Mouse (Mus musculus) left cerebral cortex, postnatal 25 days (tissue): Measurements from ENCODE around the gene Gm48551. TPM values are rescaled to one million over a fixed set of nuclear protein-coding genes. Genes with fewer than 3 reads are reported as not detected.
A peak's percentile ranks its signal among the peaks of the same experiment; 100 is the strongest.

Source experiments
- DNase-seq, 2 experiments: peaks; one replicate each; pipeline ENCODE4 v3.0.0; 2022; ENCODE audit warnings: low spot score in 2 of 2, mixed read lengths in 1 of 2
- intact Hi-C: fragments of 180-260 bp; cut with DNase I; formaldehyde crosslinking; loops from one replicate; pipeline ENCODE4 v1.15.1; 2025
- total RNA-seq, 2 experiments: library from RNA; stranded (reverse); gene quantifications; 2 replicates each; pipeline ENCODE4 v1.2.3; 2021

The Gm48551 gene
- total RNA-seq, 2 experiments from 2014 or later: 3.5 to 4.2 TPM

DNA sequence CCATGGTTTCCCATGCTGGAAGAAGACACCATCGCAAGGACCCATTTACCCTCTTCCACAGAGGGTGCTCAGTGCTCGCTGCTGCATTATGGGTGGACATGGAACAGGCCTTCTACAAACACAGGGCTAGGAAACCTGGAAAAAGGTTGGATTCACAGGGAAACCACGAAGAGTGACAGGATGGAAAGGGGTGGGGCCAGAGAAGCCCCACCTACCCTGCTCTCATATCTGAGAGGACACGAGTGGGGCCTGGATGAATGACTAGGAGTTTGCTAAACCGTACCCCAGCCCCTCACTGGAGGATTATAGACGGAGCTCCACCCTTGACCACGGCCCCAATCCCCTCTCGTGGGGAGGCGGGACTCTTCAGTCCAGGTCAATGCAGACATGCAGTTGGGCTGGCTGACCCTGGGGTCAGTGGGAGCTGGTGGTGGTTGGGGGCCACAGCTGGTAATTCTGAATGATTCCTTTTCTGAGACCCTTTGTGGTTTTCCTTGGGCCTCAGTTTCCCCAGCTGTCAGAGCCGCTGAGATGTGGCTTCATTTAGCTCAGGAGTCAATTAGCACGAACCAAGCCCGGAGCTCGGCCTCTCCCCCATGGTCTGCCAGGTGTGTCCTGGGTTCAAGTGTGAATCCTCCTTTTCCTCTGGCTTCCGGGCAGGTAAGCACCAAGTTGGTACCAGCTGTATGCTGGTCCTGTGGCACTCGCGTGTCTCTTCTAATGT is 28.5 kb downstream of the Gm48551 start:
- intact Hi-C loops: no loop called here
- no peak for DNase-seq

DNA sequence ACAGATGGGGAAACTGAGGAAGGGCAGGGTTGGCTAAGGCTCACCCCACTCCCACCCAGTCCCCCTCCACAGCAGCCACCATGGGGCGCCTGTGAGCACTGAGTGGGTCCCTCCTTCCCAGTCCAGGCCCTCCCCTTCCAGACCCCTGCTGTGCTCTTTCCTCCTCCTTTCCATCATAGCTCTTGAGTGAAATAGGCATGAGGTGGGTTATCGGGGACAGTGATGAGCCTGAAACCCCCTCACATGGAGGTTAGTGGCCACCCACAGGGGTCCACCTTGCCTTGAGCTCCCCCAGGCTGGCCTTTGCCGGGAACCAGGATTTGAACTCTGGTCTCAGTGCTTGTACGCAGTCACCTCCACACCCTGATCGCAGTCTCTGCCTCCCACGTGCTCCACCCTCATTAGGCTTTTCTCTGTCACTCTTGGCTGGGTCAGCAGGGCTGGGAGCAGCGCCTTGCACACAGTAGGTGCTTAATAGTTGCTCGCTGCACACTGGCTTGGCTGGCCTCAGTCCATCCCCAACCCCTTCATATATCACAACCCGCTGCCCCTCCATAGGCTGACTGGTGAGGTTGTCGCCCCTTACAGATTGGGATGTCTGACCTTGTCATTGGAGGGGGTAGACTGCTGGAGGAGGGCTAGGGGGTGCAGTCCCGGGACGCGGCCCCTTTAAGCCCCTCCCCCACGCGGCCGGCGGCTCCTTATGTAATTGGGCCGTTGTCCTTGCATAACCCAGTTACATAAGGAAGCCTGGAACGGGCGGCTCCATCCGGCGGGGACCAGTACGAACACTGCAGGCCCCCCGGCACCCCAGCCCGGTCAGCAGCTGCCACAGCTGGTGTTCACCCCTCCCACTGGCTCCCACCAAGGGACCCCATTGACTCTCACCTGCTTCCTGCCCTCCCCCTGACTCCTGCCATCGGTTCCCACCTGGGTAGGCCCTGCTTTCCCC is 29.3 kb downstream of the Gm48551 start:
- DNase-seq: peak; percentile 80 to 81
- intact Hi-C loops: no loop called here

DNA sequence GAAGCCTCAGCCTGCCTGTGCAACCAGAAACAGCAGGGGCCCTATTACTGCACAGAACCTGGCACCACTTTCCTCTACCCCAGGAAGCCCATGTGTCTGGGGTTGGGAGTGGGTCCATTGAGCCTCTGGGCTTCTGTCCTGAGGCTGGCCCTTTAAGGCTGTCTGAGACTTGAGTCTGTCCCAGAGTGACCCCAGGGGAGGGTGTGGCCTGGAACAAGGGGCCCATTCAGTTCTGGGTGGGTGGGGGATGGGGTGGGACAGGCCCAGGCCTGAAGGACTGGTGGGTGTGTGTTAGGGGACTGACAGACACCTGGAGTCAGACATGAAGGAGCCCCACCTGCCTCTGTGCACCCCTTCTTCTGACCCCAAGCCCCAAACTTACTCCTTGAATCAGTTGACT is 30.4 kb downstream of the Gm48551 start:
- intact Hi-C loops: no loop called here
- DNase-seq: no peak

DNA sequence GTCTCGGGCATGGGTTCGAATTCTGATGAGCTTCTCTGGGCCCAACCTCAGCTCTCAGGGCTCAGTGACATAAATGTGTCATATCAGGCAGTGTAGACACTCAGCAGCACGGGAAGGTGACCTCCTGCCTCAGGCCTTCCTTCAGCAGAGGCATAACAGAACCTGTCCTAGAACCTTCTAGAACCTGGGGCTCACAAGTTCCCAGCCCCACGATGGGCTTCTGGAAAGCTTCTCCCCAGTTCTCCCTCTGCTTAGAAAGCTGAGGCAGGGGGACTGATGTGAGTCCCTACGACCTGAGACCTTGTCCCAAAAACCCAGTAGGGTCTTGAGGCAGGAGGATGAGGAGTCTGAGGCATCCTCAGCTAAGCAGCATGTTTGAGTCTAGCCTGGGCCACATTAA is 30.9 kb downstream of the Gm48551 start:
- intact Hi-C loops: no loop called here
- no peak for DNase-seq

DNA sequence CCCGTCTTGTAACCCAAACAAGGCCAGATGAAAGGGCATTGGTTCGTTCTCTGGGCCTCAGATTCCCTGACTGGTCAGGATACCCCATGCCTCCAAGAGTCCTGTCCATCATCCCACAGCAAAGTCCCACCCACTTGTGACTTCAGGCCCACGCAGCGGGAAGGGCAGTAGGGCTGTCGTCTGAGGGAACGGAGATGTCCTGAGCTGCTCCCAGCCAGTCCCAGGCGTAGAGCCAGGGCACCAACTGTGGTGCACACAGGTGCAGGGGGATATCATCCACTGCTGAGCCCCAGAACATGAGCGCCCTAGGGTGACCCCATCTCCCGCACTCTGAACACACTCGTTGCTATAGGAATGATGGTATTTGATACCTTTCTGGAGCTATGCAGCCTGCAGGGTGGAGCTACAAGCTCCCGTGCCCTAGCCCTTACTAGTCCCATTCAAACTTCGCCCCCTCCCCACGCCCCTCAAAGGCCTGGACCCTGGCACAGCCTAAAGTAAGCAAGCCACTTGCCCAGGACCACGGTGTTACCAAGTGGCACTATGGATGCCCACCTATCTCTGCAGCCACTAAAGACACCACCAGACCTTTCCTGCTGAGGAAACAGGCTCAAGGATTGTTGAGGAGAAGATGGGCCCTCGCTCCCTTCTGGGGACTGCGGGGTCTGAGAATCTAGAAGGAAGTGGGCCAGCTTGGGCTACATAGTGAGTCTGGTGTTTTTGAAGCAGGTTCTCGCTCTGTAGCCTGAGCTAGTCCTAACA is 31.5 kb downstream of the Gm48551 start:
- intact Hi-C loops: no loop called here
- DNase-seq: no peak

DNA sequence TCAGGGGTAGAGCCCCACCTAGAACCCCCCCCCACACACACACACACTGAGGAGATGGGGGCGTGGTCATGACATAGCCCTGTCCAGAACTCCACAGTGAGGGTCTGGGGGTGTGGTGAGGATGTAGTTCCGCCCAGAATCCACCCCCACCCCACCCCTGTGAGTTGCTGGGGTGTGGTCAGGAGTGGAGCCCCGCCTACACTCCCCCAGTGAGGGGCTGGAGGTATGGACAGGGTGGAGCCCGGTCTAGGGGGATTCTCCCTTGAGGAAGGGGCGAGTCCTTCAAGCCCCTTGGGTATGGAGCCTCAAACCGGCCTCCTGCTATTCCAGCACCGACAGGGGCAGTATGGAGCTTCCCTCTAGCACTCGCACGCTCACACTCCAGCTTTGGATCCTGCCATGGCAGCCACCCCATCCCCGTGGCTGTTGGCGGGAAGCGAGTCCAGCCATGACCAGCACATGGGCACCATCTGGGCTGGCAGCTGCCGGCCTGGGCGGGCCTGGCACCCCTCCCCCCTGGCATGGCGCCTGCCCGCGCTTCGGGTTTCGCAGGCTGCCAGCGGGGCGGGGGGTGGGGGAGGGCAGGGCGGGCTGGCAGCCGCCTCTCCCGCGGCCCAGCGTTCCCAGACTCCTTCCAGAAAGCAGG is 32.4 kb downstream of the Gm48551 start:
- intact Hi-C loops: loop anchor here (1.0 kb wide), 1 partner anchor 10 kb away; no protein-coding TSS in a partner anchor
- peak; percentile 84 to 92 for DNase-seq

DNA sequence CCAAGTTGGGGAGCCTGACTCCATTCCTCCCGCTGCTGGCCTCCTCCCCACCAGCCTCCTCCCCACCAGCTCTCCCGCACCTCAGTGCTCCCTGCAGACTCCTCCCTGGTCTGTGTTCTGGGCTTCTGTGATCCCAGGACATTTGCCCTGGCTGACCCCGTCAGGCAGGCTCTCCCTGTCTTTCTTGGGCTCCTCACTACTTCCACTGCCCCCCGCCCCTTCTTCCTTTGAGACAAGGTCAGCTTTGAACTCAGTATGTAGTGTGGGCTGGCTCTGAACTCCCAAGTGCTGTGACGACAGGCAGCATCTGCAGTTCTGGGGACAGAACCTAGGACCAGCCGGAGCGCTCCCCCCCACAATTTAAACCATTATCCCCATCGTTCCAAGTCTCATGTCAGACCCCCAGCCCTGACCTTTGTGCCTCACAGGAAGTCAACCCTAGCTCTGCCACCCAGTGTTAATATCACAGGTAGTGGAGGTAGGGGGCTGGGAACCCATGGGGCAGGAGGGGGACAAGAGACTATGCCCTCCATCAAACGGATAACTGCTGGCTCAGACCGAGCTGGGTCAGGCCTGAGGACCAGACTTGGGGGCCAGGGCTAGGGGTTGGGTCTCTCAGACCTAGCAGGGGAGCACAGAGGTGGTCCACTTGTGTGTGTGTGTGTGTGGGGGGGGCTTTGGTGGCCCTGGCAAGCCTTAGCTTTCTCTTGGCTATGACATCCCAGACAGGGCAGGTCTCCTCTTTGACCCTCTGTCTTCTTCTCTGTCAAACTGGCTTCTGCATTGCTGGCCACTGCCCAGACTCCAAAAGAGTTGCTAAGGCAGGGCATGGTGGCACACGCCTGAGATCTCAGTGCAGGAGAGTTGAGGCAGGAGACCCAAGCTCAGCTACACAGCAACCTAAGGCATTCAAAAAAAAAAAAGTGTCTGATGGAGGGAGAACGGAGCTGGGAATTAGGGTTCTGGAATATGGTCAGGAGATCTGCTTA is 33.3 kb downstream of the Gm48551 start:
- intact Hi-C loops: loop anchor here (1.0 kb wide), 1 partner anchor 9 kb away; no protein-coding TSS in a partner anchor
- DNase-seq: no peak

DNA sequence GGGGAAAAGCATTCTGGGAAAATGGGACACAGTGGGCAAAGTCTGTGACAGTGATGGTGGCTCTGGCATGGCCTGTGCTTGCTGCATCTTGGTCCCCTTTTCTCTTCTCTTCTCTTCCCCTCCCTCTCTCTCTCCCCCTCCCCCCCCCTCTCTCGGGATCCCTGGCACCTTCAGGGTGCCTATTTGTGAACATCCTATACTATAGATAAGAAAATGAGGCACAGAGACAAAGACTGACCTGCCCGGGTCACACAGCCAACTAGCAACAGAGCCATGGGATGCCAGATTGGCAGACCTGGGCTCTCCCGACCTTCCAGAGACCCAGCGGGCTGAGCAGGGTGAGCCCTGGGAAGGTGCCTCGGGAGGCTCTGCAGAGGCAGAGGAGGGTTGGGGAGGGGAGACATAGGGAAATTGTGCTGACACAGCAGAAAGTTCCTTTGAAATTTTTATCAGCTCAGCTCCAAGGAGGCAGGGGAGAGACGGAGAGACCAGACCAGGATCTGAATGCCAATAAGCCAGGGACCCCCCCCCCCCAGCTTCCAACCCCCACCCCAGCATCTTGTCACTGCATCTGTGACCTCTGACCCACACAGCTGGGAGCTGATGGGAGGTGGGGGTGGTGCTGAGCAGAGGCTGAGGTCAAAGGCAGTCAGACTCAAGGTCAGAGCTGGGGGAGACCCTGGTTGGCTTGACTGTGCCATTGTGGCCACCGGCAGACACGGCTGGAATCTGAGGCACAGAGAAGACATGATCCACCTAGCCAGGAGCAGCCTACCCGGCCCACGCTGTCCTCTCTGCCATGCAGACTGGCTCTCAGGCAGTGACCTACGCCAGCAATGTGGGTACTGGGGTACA is 34.2 kb downstream of the Gm48551 start:
- no peak for DNase-seq

DNA sequence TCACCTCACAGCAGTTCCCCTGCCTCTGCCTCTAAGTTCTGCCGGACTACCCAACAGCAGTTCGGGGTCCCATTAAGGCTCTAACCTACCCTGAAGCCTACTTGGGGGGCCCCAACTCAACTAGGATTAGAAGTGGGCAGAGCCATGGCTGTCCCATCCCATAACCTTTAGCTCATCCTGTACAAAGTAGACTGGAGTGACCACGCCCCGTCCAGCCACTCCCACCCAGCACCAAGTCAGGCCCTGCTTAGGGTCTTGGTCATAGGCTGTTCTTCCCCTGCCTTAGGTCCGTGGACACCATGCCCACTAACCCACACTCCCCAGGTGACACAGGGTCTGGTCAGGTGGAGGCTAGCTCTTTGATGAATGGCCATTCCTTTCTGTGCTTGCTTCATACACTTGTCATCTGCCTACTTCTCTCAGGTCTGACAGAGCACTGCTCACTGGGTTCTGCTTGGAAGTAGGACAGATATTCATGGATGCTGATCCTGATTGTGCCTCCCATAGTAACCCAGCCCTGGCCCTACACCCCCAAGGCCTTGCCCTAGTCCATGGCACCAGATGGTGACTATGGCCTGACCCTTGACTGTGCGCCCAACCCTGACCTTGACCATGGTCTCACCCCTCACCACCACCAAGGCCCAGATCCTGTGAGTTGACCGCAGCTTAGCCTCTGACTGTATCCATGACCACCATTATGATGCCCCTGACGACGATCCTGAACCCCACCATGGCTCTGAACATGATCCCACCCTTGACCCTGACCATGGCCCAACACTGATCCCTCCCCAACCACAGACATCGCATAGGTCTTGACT is 35.1 kb downstream of the Gm48551 start:
- no peak for DNase-seq
- intact Hi-C loops: no loop called here

More for the DNA sequence above, 34.2 kb downstream of the Gm48551 start:
- intact Hi-C loops: no loop called here

DNA sequence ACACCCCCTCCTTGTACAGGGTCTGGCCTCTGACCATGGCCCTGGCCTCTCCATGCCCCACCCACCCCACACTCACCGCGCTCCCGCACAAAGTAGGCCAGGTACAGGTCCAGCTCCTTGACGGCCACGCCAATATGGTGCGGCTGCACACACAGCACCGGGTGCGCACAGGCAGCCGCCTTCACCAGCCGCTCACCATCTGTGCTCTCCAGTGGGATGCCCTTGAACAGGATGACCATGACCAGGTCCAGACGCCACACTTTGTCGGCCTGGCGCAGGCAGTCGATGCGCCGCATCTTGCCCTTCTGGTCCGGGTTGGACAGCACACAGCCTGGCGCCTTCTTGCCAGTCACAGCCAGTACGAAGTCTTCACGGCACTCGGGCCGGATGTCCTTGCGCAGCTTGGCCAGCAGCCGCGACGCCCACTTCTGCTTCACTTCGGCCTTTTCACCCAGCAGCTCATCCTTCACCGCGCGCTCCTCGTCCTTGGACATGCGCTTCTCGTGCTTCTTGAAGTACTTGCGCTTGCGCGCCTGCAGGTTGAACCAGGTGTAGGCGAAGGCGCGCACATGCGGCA is 36.0 kb downstream of the Gm48551 start:
- DNase-seq: no peak
- intact Hi-C loops: no loop called here

DNA sequence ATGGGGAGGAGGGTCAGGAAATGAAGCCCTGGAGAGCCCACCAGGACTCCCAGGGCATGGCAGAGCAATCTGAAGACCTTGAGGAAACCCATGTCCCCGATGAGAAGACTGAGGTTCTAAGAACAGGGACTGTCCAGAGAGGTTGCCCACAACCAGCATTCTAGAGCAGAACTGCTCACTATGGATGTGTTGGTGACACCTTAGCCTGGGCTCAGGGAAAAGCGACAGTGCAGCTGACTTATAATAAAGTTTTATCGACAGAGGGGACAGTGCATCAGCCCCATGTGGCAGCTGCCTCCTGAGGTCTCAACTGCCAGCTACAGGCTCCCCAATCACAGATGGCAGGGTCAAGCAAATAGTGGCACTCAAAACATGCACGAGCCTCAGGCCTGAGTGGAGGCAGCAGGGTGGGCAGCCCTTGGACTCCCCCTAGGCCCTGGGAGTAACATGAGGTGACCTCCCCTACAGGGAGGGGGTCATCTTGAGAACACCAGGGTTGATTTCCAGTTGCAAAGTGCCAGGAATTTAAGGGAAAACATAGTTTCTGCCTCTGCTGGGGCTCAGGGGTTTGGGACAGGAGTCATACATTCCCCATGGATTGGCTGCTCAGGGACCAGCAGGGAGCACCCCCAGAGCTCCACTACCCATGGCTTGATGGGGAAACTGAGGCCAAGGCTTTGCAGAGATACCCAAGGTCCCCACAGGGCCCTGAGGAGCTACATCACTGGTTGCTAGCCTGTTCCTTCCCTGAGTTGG is 37.0 kb downstream of the Gm48551 start:
- intact Hi-C loops: no loop called here
- no peak for DNase-seq

DNA sequence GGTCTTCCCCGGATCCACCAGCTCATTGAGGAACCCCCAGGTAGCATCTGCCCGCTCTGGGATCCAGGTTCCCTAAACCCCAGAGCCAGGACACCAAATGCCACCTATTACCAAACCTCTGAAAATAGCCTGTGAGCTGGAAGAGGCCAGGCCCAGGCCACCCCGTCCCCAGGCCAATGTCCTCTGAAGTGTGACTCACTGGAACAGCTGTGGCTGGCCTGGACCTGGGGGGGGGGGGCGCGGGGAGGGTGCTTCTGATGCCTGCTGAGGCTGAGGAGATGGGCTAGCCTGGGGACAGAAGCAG is 37.5 kb downstream of the Gm48551 start:
- intact Hi-C loops: no loop called here
- no peak for DNase-seq

DNA sequence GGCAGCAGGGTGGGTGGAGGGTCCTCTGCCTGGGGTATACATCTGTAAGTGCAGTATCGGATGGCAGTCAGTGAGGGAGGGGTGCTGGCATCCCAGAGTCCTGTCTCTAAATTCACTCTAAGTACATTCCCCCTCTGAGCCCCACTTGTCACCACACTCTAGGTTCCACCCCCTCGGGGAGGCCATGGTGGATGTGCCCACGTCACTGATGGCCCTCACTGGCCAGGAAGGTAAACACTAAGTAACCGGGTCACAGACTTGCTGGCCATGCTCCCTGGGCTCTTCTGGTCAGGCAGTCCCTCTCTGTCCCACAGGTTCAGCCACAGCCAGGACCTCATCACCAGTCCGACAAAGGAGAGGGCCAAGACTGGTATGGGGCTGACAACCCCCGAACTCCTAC is 37.9 kb downstream of the Gm48551 start:
- intact Hi-C loops: no loop called here

DNA sequence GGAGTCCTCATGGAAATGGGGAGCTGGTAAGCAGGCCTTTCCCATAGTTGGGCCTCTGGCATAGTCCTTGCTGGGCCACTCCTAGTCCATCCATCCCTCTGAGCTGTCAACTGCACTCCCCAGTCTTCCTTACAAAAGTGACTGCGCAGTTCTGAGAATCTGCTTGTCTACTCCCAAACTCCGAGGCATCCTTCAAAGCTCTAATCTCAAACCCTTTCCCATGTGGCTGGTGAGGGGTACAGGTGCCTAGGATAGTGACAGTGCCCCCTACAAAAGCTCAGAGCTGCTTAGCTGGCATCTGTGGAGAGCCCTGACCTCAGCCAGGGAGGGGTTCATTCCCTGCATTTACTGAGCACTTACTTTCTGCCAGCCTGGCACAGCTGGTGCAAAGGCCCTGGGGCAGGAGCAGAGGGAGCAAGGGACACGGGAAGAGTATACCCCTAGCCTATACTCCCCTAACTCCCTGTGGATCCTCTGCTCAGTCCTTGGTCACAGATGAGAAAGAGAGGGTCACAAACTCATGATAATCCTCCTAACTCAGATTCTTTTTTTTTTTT is 38.5 kb downstream of the Gm48551 start:
- intact Hi-C loops: no loop called here
- DNase-seq: no peak

More for the DNA sequence above, 37.9 kb downstream of the Gm48551 start:
- DNase-seq: no peak

DNA sequence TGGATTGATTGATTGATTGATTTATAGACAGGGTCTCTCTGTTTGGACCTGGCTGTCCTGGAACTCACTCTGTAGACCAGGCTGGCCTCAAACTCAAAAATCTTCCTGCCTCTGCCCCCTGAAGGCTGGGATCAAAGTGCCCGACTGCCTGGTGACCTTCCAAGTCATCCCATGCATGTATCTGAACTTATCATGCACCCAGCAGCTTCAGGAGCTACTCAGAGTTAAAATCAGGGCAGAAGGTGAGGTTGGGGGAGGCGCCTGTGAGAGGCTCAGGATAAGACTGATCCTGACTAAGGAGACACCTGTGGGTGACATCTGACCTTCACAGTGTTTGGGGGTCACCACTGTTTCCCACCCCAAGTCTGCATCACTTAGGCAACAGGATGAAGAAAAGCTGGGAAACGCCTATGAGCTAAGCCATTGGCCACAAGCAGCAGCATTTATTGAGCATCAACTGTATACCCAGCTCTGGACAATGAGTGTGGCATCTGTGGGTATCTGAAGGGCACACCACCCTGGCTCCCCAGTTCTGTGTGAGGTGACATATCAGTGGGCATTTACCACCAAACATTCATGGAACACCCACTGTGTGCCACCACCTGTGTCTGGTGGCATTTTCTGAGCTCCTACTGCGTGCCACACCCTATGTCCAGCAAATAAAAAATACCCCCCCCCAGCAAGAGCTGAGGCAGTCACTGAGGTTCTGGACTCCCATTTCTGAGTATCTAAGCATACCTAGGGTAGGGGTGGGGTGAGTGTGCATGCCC is 39.4 kb downstream of the Gm48551 start:
- intact Hi-C loops: no loop called here
- no peak for DNase-seq
